Comparison of ENCODE assay signal across 17 mouse cellular contexts in genomic region chr5:137528247-137528968, GRCm38 (mm10). TPM values are rescaled to one million over a fixed set of nuclear protein-coding genes. Genes with fewer than 3 reads are reported as not detected.
DNase-seq lines count a peak whose midpoint lies in the region; ATAC-seq and TF ChIP-seq lines count a peak whose summit lies in the region.
"Had no signal": no experiment of that assay in that cellular context is flagged by ENCODE, and none has a peak within 500 bp of the region (broad histone marks: within the 10 kb centered on the region; RNA-seq: fewer than 3 reads in every experiment).

No protein-coding gene starts in this region.

- H3K9me3 ChIP-seq in forebrain, embryonic 12.5 days: no peaks in the 10 kb centered on the region
- H3K9me3 ChIP-seq in forebrain, embryonic 16.5 days (ENCODE audit: control insufficient read depth, low read length): no peaks in the 10 kb centered on the region
- H3K9me3 ChIP-seq in liver, embryonic 12.5 days (replicated peaks): no peaks in the 10 kb centered on the region
- H3K9me3 ChIP-seq in forebrain, postnatal 0 days (ENCODE audit: low read length): no peaks in the 10 kb centered on the region
- no peaks in the 10 kb centered on the region for H3K9me3 ChIP-seq in midbrain, embryonic 15.5 days
- H3K9me3 ChIP-seq: liver, embryonic 15.5 days had no signal

- WGBS in forebrain, embryonic 12.5 days: 88% methylated on average over 22 of the region's 22 CpGs
- WGBS in forebrain, embryonic 16.5 days: 83% methylated on average over 22 of the region's 22 CpGs
- WGBS in liver, embryonic 12.5 days (ENCODE audit: insufficient replicate concordance): 80% methylated on average over 22 of the region's 22 CpGs
- WGBS in forebrain, postnatal 0 days: 83% methylated on average over 22 of the region's 22 CpGs
- 82% methylated on average over 22 of the region's 22 CpGs for WGBS in midbrain, embryonic 15.5 days

- H3K4me2 ChIP-seq in forebrain, embryonic 12.5 days: no peak overlapping the region
- no peak overlapping the region for H3K4me2 ChIP-seq in forebrain, embryonic 16.5 days (ENCODE audit: low read length)
- H3K4me2 ChIP-seq in liver, embryonic 12.5 days: no peak overlapping the region
- no peak overlapping the region for H3K4me2 ChIP-seq in forebrain, postnatal 0 days (ENCODE audit: low read depth)
- H3K4me2 ChIP-seq in midbrain, embryonic 15.5 days: no peak overlapping the region
- H3K4me2 ChIP-seq: liver, embryonic 15.5 days had no signal

- no peak overlapping the region for H3K4me3 ChIP-seq in forebrain, embryonic 12.5 days (replicated peaks)
- H3K4me3 ChIP-seq in forebrain, embryonic 16.5 days (replicated peaks; ENCODE audit: low read length): no peak overlapping the region
- H3K4me3 ChIP-seq in liver, embryonic 12.5 days: no peak overlapping the region
- H3K4me3 ChIP-seq in forebrain, postnatal 0 days (ENCODE audit: low read depth, low read length): no peak overlapping the region
- no peak overlapping the region for H3K4me3 ChIP-seq in midbrain, embryonic 15.5 days
- H3K4me3 ChIP-seq: left cerebral cortex, adult 2 months; liver, embryonic 15.5 days had no signal

- peaks cover 66% of the 10 kb centered on the region for H3K36me3 ChIP-seq in forebrain, embryonic 12.5 days (replicated peaks)
- peaks cover 36% of the 10 kb centered on the region for H3K36me3 ChIP-seq in forebrain, embryonic 16.5 days (ENCODE audit: control insufficient read depth, insufficient read depth)
- H3K36me3 ChIP-seq in liver, embryonic 12.5 days: peaks cover 72% of the 10 kb centered on the region
- H3K36me3 ChIP-seq in forebrain, postnatal 0 days (ENCODE audit: insufficient read depth): peaks cover 60% of the 10 kb centered on the region
- H3K36me3 ChIP-seq in midbrain, embryonic 15.5 days (replicated peaks): peaks cover 61% of the 10 kb centered on the region

- DNase-seq in liver: no peak
- DNase-seq in forebrain, postnatal 0 days: no peak
- DNase-seq in adrenal gland, postnatal 36 days: no peak
- DNase-seq: adrenal gland, adult 8-10 months; embryo, embryonic 11 days; heart, postnatal 4 days; thymus, postnatal 25 days had no signal

- peaks cover 42% of the 10 kb centered on the region for H3K4me1 ChIP-seq in forebrain, embryonic 12.5 days
- peaks cover 20% of the 10 kb centered on the region for H3K4me1 ChIP-seq in forebrain, embryonic 16.5 days (replicated peaks; ENCODE audit: control insufficient read depth, insufficient read depth, low read length)
- peaks cover 69% of the 10 kb centered on the region for H3K4me1 ChIP-seq in liver, embryonic 12.5 days
- no peaks in the 10 kb centered on the region for H3K4me1 ChIP-seq in forebrain, postnatal 0 days (ENCODE audit: insufficient read depth)
- peaks cover 32% of the 10 kb centered on the region for H3K4me1 ChIP-seq in midbrain, embryonic 15.5 days

- no peaks in the 10 kb centered on the region for H3K27me3 ChIP-seq in forebrain, embryonic 12.5 days
- no peaks in the 10 kb centered on the region for H3K27me3 ChIP-seq in forebrain, embryonic 16.5 days (replicated peaks; ENCODE audit: control insufficient read depth, insufficient read depth, low read length)
- H3K27me3 ChIP-seq in liver, embryonic 12.5 days (replicated peaks): no peaks in the 10 kb centered on the region
- no peaks in the 10 kb centered on the region for H3K27me3 ChIP-seq in forebrain, postnatal 0 days (ENCODE audit: insufficient read depth, low read length)
- H3K27me3 ChIP-seq in midbrain, embryonic 15.5 days (replicated peaks): no peaks in the 10 kb centered on the region
- H3K27me3 ChIP-seq: liver, embryonic 15.5 days had no signal

- no peak overlapping the region for H3K9ac ChIP-seq in forebrain, embryonic 12.5 days
- H3K9ac ChIP-seq in forebrain, embryonic 16.5 days (replicated peaks; ENCODE audit: low read depth, low read length): no peak overlapping the region
- H3K9ac ChIP-seq in liver, embryonic 12.5 days: no peak overlapping the region
- no peak overlapping the region for H3K9ac ChIP-seq in forebrain, postnatal 0 days
- H3K9ac ChIP-seq in midbrain, embryonic 15.5 days: no peak overlapping the region
- H3K9ac ChIP-seq: liver, embryonic 15.5 days had no signal

- no peak for TF ChIP-seq CTCF in forebrain, postnatal 0 days (IDR thresholded peaks at IDR 0.05; ENCODE audit: low read depth)

- peak overlapping the region; percentile 9; the same call in 1 of the 2 replicates for H3K27ac ChIP-seq in forebrain, embryonic 12.5 days
- no peak overlapping the region for H3K27ac ChIP-seq in forebrain, embryonic 16.5 days (ENCODE audit: low read length)
- H3K27ac ChIP-seq in liver, embryonic 12.5 days: peak overlapping the region; percentile 49; the same call in 1 of the 2 replicates
- 0 out of 2 replicates have a peak overlapping the region, but pooled peaks have one; percentile 4 for H3K27ac ChIP-seq in forebrain, postnatal 0 days (ENCODE audit: low read depth, low read length)
- peak overlapping the region; percentile 25; the same call in 1 of the 2 replicates for H3K27ac ChIP-seq in midbrain, embryonic 15.5 days
- H3K27ac ChIP-seq: kidney, postnatal 0 days; liver, embryonic 15.5 days had no signal

- ATAC-seq in forebrain, embryonic 12.5 days (ENCODE audit: low FRiP score): no peak
- ATAC-seq in forebrain, embryonic 16.5 days: no peak
- ATAC-seq in liver, embryonic 12.5 days: no peak
- no peak for ATAC-seq in forebrain, postnatal 0 days
- ATAC-seq in midbrain, embryonic 15.5 days (replicated peaks): no peak

RNA-seq across cellular contexts. Expression of gene Epo, which starts 4.6 kb away (rescaled TPM):
- polyA plus RNA-seq in forebrain, embryonic 12.5 days (2016; fragmentation: Nextera tagmentation; extraction: Ambion mirVana): 0.38 and 0.47 TPM in 2 replicates
- not detected in 2 replicates for polyA plus RNA-seq in forebrain, embryonic 16.5 days (2015; fragmentation: Nextera tagmentation; extraction: Ambion mirVana)
- polyA plus RNA-seq in liver, embryonic 12.5 days (2016; fragmentation: Nextera tagmentation; extraction: Ambion mirVana): 1.7 and 2.3 TPM in 2 replicates
- not detected in 2 replicates for total RNA-seq in forebrain, postnatal 0 days (2014; rRNA removed)
- polyA plus RNA-seq in forebrain, postnatal 0 days (2015; fragmentation: Nextera tagmentation; extraction: Ambion mirVana): not detected in 2 replicates
- not detected in 2 replicates for polyA plus RNA-seq in midbrain, embryonic 15.5 days (2015; fragmentation: Nextera tagmentation; extraction: Ambion mirVana)
- total RNA-seq in adrenal gland, postnatal 36 days (2021): not detected
- total RNA-seq: adrenal gland, adult 8-10 months; gastrocnemius, postnatal 4 days; heart, postnatal 4 days; left cerebral cortex, adult 2 months; megakaryocyte progenitor cell, adult 5-6 weeks; neutrophil, adult 5-6 weeks had no signal
- polyA plus RNA-seq: kidney, postnatal 0 days had no signal

RNA-seq across cellular contexts. Expression of gene Gnb2, which starts 4.9 kb away (rescaled TPM):
- 411 and 417 TPM in 2 replicates for polyA plus RNA-seq in forebrain, embryonic 12.5 days (2016; fragmentation: Nextera tagmentation; extraction: Ambion mirVana)
- polyA plus RNA-seq in forebrain, embryonic 16.5 days (2015; fragmentation: Nextera tagmentation; extraction: Ambion mirVana): 498 and 517 TPM in 2 replicates
- polyA plus RNA-seq in liver, embryonic 12.5 days (2016; fragmentation: Nextera tagmentation; extraction: Ambion mirVana): 215 and 221 TPM in 2 replicates
- total RNA-seq in forebrain, postnatal 0 days (2014; rRNA removed): 1,237 and 1,339 TPM in 2 replicates
- polyA plus RNA-seq in forebrain, postnatal 0 days (2015; fragmentation: Nextera tagmentation; extraction: Ambion mirVana): 766 and 769 TPM in 2 replicates
- 525 and 570 TPM in 2 replicates for polyA plus RNA-seq in midbrain, embryonic 15.5 days (2015; fragmentation: Nextera tagmentation; extraction: Ambion mirVana)
- 100 to 1,000 TPM; 544 to 638 TPM for total RNA-seq in adrenal gland, postnatal 36 days (2021)

RNA-seq across cellular contexts. Expression of gene Gigyf1, which starts 10.1 kb away (rescaled TPM):
- 18.7 TPM in 2 replicates for polyA plus RNA-seq in forebrain, embryonic 12.5 days (2016; fragmentation: Nextera tagmentation; extraction: Ambion mirVana)
- polyA plus RNA-seq in forebrain, embryonic 16.5 days (2015; fragmentation: Nextera tagmentation; extraction: Ambion mirVana): 16.5 and 20.2 TPM in 2 replicates
- 5.6 and 6.0 TPM in 2 replicates for polyA plus RNA-seq in liver, embryonic 12.5 days (2016; fragmentation: Nextera tagmentation; extraction: Ambion mirVana)
- total RNA-seq in forebrain, postnatal 0 days (2014; rRNA removed): 21.1 and 25.2 TPM in 2 replicates
- polyA plus RNA-seq in forebrain, postnatal 0 days (2015; fragmentation: Nextera tagmentation; extraction: Ambion mirVana): 6.1 and 10.6 TPM in 2 replicates
- polyA plus RNA-seq in midbrain, embryonic 15.5 days (2015; fragmentation: Nextera tagmentation; extraction: Ambion mirVana): 20.2 and 23.5 TPM in 2 replicates
- 10 to 100 TPM; 32.0 to 32.8 TPM for total RNA-seq in adrenal gland, postnatal 36 days (2021)

RNA-seq across cellular contexts. Expression of gene Actl6b, which starts 24.9 kb away (rescaled TPM):
- 76.1 and 80.3 TPM in 2 replicates for polyA plus RNA-seq in forebrain, embryonic 12.5 days (2016; fragmentation: Nextera tagmentation; extraction: Ambion mirVana)
- polyA plus RNA-seq in forebrain, embryonic 16.5 days (2015; fragmentation: Nextera tagmentation; extraction: Ambion mirVana): 254 and 298 TPM in 2 replicates
- polyA plus RNA-seq in liver, embryonic 12.5 days (2016; fragmentation: Nextera tagmentation; extraction: Ambion mirVana): not detected in 2 replicates
- total RNA-seq in forebrain, postnatal 0 days (2014; rRNA removed): 234 and 254 TPM in 2 replicates
- polyA plus RNA-seq in forebrain, postnatal 0 days (2015; fragmentation: Nextera tagmentation; extraction: Ambion mirVana): 256 and 281 TPM in 2 replicates
- 339 and 342 TPM in 2 replicates for polyA plus RNA-seq in midbrain, embryonic 15.5 days (2015; fragmentation: Nextera tagmentation; extraction: Ambion mirVana)
- 1 to 10 TPM; 2.6 to 3.3 TPM for total RNA-seq in adrenal gland, postnatal 36 days (2021)
- total RNA-seq: gastrocnemius, postnatal 4 days; heart, postnatal 4 days; megakaryocyte progenitor cell, adult 5-6 weeks; neutrophil, adult 5-6 weeks had no signal
- polyA plus RNA-seq: kidney, postnatal 0 days had no signal

RNA-seq across cellular contexts. Expression of gene Pop7, which starts 26.1 kb away (rescaled TPM):
- 61.6 and 62.1 TPM in 2 replicates for polyA plus RNA-seq in forebrain, embryonic 12.5 days (2016; fragmentation: Nextera tagmentation; extraction: Ambion mirVana)
- polyA plus RNA-seq in forebrain, embryonic 16.5 days (2015; fragmentation: Nextera tagmentation; extraction: Ambion mirVana): 66.8 and 74.7 TPM in 2 replicates
- polyA plus RNA-seq in liver, embryonic 12.5 days (2016; fragmentation: Nextera tagmentation; extraction: Ambion mirVana): 48.4 and 55.3 TPM in 2 replicates
- total RNA-seq in forebrain, postnatal 0 days (2014; rRNA removed): 79.1 and 80.6 TPM in 2 replicates
- 99.2 and 110 TPM in 2 replicates for polyA plus RNA-seq in forebrain, postnatal 0 days (2015; fragmentation: Nextera tagmentation; extraction: Ambion mirVana)
- 77.7 and 82.1 TPM in 2 replicates for polyA plus RNA-seq in midbrain, embryonic 15.5 days (2015; fragmentation: Nextera tagmentation; extraction: Ambion mirVana)
- 10 to 100 TPM; 25.6 to 27.0 TPM for total RNA-seq in adrenal gland, postnatal 36 days (2021)
